Mouse (Mus musculus) intestine, embryonic 14.5 days (tissue): ENCODE measurements around the gene Pex16. TPM values are rescaled to one million over a fixed set of nuclear protein-coding genes. Genes with fewer than 3 reads are reported as not detected.
"Not testable (repeated sequence)": the region's sequence is repeated elsewhere in the genome, so short reads cannot be mapped to it uniquely, and the experiment has no call there.

Source experiments
- ATAC-seq: fragments of 200-750 bp; cut with Nextera tagmentation; replicated peaks from 2 replicates; pipeline ENCODE4 v1.8.0; 2017; ENCODE audit warnings: low read depth, moderate number of reproducible peaks, moderate TSS enrichment, moderate library complexity; ENCODE audit not compliant: low FRiP score, low TSS enrichment
- DNase-seq: peaks from one replicate; pipeline ENCODE4 v3.0.0-alpha.2; 2018; ENCODE audit warnings: low spot score
- H3K27ac ChIP-seq: fragments of 300-500 bp; sonication (generic); 2 replicates; pipeline ENCODE4 v1.5.1; 2014; ENCODE audit warnings: low read depth, mild to moderate bottlenecking, control low read depth
- H3K27me3 ChIP-seq: fragments of 300-500 bp; sonication (generic); replicated peaks from 2 replicates; pipeline ENCODE4 v1.6.1; 2014; ENCODE audit warnings: low read length, control low read depth; ENCODE audit not compliant: control insufficient read depth, insufficient read depth
- H3K36me3 ChIP-seq: fragments of 300-500 bp; sonication (generic); 2 replicates; pipeline ENCODE4 v1.6.1; 2014; ENCODE audit warnings: low read length, control low read depth; ENCODE audit not compliant: control insufficient read depth, insufficient read depth
- H3K4me1 ChIP-seq: fragments of 300-500 bp; sonication (generic); replicated peaks from 2 replicates; pipeline ENCODE4 v1.6.1; 2014; ENCODE audit warnings: low read length, control low read depth, mixed read lengths; ENCODE audit not compliant: control insufficient read depth, insufficient read depth
- H3K4me2 ChIP-seq: fragments of 300-500 bp; sonication (generic); 2 replicates; pipeline ENCODE4 v1.6.1; 2014; ENCODE audit warnings: low read length
- H3K4me3 ChIP-seq: fragments of 300-500 bp; sonication (generic); 2 replicates; pipeline ENCODE4 v1.5.1; 2014; ENCODE audit warnings: low read depth, low read length, control low read depth, mixed read lengths
- H3K9ac ChIP-seq: fragments of 300-500 bp; sonication (generic); 2 replicates; pipeline ENCODE4 v1.6.1; 2014; ENCODE audit warnings: mild to moderate bottlenecking, low read length
- H3K9me3 ChIP-seq: fragments of 300-500 bp; sonication (generic); 2 replicates; pipeline ENCODE4 v1.6.1; 2016; ENCODE audit warnings: low read length, control low read depth; ENCODE audit not compliant: control insufficient read depth
- WGBS: fragments of 180-500 bp; shearing (Covaris S2); extraction: QIAGEN DNeasy Blood & Tissue Kit; methylation state at CpG from one replicate; pipeline ENCODE4 v1.1.7; 2014; 5-methylcytosine and 5-hydroxymethylcytosine counted together
- polyA plus RNA-seq: library from polyadenylated mRNA; unstranded; fragments of >200 nt; fragmentation: Nextera tagmentation; extraction: Ambion mirVana; gene quantifications from 2 replicates; pipeline ENCODE4 v1.2.1, GENCODE M21; 2014

Pex16 gene
- polyA plus RNA-seq, 1 experiment from 2014 or later, result 27.9 TPM

DNA sequence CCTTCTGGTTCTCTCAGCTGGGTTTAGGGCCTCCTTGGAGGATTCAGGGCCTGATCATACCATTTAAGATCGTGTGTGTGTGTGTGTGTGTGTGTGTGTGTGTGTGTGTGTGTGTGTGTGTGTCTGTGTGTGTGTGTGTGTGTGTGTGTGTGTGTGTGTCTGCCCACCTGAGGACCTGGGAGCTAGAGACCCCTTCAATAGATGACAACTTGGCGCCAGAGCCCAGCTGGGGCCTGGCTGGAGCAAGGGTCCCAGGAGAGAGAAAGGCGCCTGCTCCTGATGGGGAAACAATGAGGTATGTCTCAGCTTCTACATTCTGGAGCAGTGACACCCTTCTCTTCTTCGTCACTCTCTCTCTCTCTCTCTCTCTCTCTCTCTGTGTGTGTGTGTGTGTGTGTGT is 25.4 kb downstream of the Pex16 start:
- WGBS, result 63% methylated on average over 4 of the region's 4 CpGs
- not testable (repeated sequence) for H3K4me3 ChIP-seq, DNase-seq, ATAC-seq, H3K9ac ChIP-seq, H3K9me3 ChIP-seq, H3K27ac ChIP-seq, H3K4me1 ChIP-seq, H3K27me3 ChIP-seq, H3K36me3 ChIP-seq, H3K4me2 ChIP-seq

DNA sequence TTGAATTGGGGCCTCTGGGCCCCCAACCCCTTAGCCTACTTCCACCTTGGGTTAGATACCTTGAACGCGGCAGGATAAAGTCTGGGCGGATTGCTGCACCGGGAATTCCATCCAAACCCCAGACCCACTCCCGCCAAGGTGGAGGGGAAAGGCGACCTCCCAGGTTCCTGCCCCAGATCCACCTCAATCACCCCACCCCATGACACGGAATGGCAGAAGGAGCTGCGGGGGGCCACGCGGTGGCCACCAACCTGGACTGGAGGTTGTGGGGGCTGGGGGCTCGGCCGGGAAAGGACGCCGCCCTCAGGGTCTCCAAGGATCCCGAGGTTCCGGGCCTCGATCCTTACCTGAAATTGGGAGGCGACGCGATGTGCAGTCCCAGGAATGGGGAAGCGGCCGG is 26.2 kb downstream of the Pex16 start:
- DNase-seq, result no peak
- Histone ChIP-seq H3K27ac (no peak overlapping the region), H3K9me3 (no peaks in the 10 kb centered on the region), H3K4me3 (peak overlapping the region; percentile 53), H3K4me1 (0 out of 2 replicates have a peak, but pooled peaks cover 6% of the 10 kb centered on the region), H3K9ac (peak overlapping the region; percentile 47), H3K36me3 (peaks cover 13% of the 10 kb centered on the region), H3K4me2 (peak overlapping the region; percentile 83), H3K27me3 (peaks cover 7% of the 10 kb centered on the region; the same call in 1 of the 2 replicates)
- WGBS, result 4% methylated on average over 22 of the region's 22 CpGs
- ATAC-seq, result peak; percentile 12; the same call in 1 of the 2 replicates

GRCm38 (mm10) chr2:92401091-92401561 is 26.6 kb downstream of the Pex16 start, which contains the start of gene Mapk8ip1:
Mapk8ip1 (minus strand) TSS chr2:92401263.
- peak within 1 kb of the TSS; percentile 83 for H3K4me2 ChIP-seq
- peaks cover 7% of the 10 kb centered on the region; the same call in 1 of the 2 replicates for H3K27me3 ChIP-seq
- no peak within 1 kb of the TSS for H3K27ac ChIP-seq
- DNase-seq (peak; percentile 70), ATAC-seq (peak; percentile 78)
- H3K4me1 ChIP-seq, result 0 out of 2 replicates have a peak, but pooled peaks cover 6% of the 10 kb centered on the region
- H3K36me3 ChIP-seq, result peaks cover 17% of the 10 kb centered on the region
- H3K9me3 ChIP-seq, result no peaks in the 10 kb centered on the region
- WGBS, result 4% methylated on average over 24 of the region's 59 CpGs
- H3K4me3 ChIP-seq, result peak within 1 kb of the TSS; percentile 53
- H3K9ac ChIP-seq, result peak within 1 kb of the TSS; percentile 47

DNA sequence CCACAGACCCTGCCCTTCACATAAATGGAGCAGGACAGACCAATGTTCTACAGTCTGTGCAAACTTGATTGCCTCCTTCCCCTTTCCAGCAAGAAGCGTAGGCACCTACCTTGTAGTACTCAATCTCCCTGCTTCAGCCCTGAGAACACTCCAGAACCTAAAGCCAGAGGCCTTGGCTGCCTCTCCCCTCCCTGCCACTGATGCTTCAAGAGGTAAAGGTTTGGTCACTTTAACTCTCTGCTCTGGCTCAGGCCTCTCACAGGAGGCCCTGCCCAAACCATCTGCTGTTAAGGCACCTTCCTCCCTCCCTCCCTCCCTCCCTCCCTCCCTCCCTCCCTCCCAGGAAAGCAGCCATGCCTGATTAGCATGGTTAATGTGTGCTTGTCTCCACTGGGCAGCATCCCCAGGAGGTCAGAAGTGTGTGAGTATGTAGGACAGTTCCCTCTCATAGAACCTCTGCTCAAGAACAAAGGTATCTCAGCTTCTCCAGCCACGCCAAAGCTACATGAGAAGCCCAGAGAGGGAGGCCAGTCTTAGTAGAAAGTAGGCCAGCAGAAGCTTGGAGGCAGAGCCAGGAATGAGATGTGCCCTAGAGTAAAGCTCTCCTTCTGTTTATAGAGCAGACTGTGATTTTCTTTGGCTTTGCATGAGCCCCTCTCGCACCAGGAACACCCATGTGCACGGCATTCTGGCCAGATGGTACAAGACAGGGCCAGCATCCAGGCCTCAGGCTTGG is 28.3 kb downstream of the Pex16 start:
- H3K4me2 ChIP-seq, result no peak overlapping the region
- no peak overlapping the region for H3K9ac ChIP-seq
- WGBS, result 88% methylated on average over 4 of the region's 4 CpGs
- no peak overlapping the region for H3K27ac ChIP-seq
- H3K9me3 ChIP-seq, result no peaks in the 10 kb centered on the region
- no peak for DNase-seq
- no peak for ATAC-seq
- 0 out of 2 replicates have a peak, but pooled peaks cover 6% of the 10 kb centered on the region for H3K4me1 ChIP-seq
- peaks cover 7% of the 10 kb centered on the region; the same call in 1 of the 2 replicates for H3K27me3 ChIP-seq
- peaks cover 30% of the 10 kb centered on the region for H3K36me3 ChIP-seq
- no peak overlapping the region for H3K4me3 ChIP-seq

- Histone ChIP-seq H3K4me2 (no peak overlapping the region), H3K9me3 (no peaks in the 10 kb centered on the region), H3K36me3 (peaks cover 36% of the 10 kb centered on the region), H3K27ac (no peak overlapping the region), H3K4me3 (no peak overlapping the region), H3K9ac (no peak overlapping the region), H3K27me3 (peaks cover 7% of the 10 kb centered on the region; the same call in 1 of the 2 replicates), H3K4me1 (0 out of 2 replicates have a peak, but pooled peaks cover 6% of the 10 kb centered on the region)
- WGBS, result 88% methylated on average over 5 of the region's 5 CpGs
- no peak for ATAC-seq
- no peak for DNase-seq
These were observed 29.4 kb downstream of the Pex16 start for GRCm38 (mm10) chr2:92403776-92404319.

DNA sequence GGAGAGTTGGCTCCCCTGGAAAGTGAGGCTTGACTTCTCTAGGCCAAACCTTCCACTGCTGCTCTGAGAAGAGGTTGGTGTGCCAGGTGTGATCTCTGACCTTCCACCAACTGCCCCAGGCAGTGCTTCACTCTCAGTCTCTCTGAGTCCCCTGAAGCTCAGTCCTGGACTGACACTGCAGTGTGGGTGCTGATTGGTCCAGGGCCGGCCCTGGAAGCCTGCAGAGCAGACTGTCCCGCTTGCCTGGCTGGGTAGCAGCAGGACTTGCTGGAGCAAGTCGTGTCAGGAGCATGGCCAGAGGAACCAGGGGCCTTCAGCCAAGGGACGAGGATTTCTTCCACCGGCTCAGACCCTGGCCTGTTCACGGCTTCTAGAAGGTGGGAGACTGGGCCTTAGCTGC is 30.3 kb downstream of the Pex16 start:
- WGBS, result 87% methylated on average over 6 of the region's 6 CpGs

GRCm38 (mm10) chr2:92405687-92406086 is 31.2 kb downstream of the Pex16 start:
- Histone ChIP-seq H3K27me3 (peaks cover 2% of the 10 kb centered on the region; the same call in 1 of the 2 replicates), H3K9ac (no peak overlapping the region), H3K27ac (no peak overlapping the region), H3K36me3 (peaks cover 55% of the 10 kb centered on the region), H3K9me3 (no peaks in the 10 kb centered on the region), H3K4me3 (no peak overlapping the region), H3K4me1 (0 out of 2 replicates have a peak, but pooled peaks cover 4% of the 10 kb centered on the region), H3K4me2 (no peak overlapping the region)
- DNase-seq (no peak), ATAC-seq (no peak)
- WGBS, result 91% methylated on average over 7 of the region's 7 CpGs

More for the DNA sequence above, 30.3 kb downstream of the Pex16 start:
- Histone ChIP-seq H3K9ac (no peak overlapping the region), H3K4me3 (no peak overlapping the region), H3K4me2 (no peak overlapping the region), H3K27ac (no peak overlapping the region), H3K9me3 (no peaks in the 10 kb centered on the region), H3K4me1 (0 out of 2 replicates have a peak, but pooled peaks cover 6% of the 10 kb centered on the region), H3K36me3 (peaks cover 45% of the 10 kb centered on the region), H3K27me3 (peaks cover 7% of the 10 kb centered on the region; the same call in 1 of the 2 replicates)
- ATAC-seq (no peak), DNase-seq (no peak)

- no peak overlapping the region for H3K4me3 ChIP-seq
- H3K9ac ChIP-seq, result no peak overlapping the region
- no peak overlapping the region for H3K4me2 ChIP-seq
- H3K9me3 ChIP-seq, result no peaks in the 10 kb centered on the region
- WGBS, result 88% methylated on average over 18 of the region's 18 CpGs
- no peaks in the 10 kb centered on the region for H3K4me1 ChIP-seq
- H3K27me3 ChIP-seq, result no peaks in the 10 kb centered on the region
- H3K36me3 ChIP-seq, result peaks cover 83% of the 10 kb centered on the region
- no peak overlapping the region for H3K27ac ChIP-seq
- ATAC-seq (no peak), DNase-seq (no peak)
These were observed 34.0 kb downstream of the Pex16 start for GRCm38 (mm10) chr2:92408309-92409045.
